Mouse (Mus musculus) kidney, embryonic 15.5 days (tissue): ENCODE measurements at regions not wholly inside any gene's neighbourhood (a gene's known extent, or its start where the extent isn't known, plus 50 kb on each side); places are given as distances from the start of the nearest gene placed in this dataset.

Experiments used
- ATAC-seq: fragments of 200-750 bp; cut with Nextera tagmentation; replicated peaks from 2 replicates; pipeline ENCODE4 v1.8.0; 2017; ENCODE audit warnings: moderate TSS enrichment; ENCODE audit not compliant: low FRiP score
- H3K27ac ChIP-seq: fragments of 300-500 bp; sonication (generic); 2 replicates; pipeline ENCODE4 v1.5.1; 2015; ENCODE audit warnings: mild to moderate bottlenecking, inconsistent platforms
- H3K27me3 ChIP-seq: fragments of 300-500 bp; sonication (generic); 2 replicates; pipeline ENCODE4 v1.6.1; 2015; ENCODE audit warnings: inconsistent platforms
- H3K36me3 ChIP-seq: fragments of 300-500 bp; sonication (generic); 2 replicates; pipeline ENCODE4 v1.6.1; 2015; ENCODE audit warnings: inconsistent platforms
- H3K4me1 ChIP-seq: fragments of 300-500 bp; sonication (generic); 2 replicates; pipeline ENCODE4 v1.6.1; 2015; ENCODE audit warnings: inconsistent platforms
- H3K4me2 ChIP-seq: fragments of 300-500 bp; sonication (generic); 2 replicates; pipeline ENCODE4 v1.6.1; 2015; ENCODE audit warnings: moderate library complexity, mild to moderate bottlenecking, inconsistent platforms
- H3K4me3 ChIP-seq: fragments of 300-500 bp; sonication (generic); replicated peaks from 2 replicates; pipeline ENCODE4 v1.5.1; 2015; ENCODE audit warnings: mild to moderate bottlenecking, inconsistent platforms
- H3K9ac ChIP-seq: fragments of 300-500 bp; sonication (generic); 2 replicates; pipeline ENCODE4 v1.6.1; 2015; ENCODE audit warnings: mild to moderate bottlenecking, inconsistent platforms
- H3K9me3 ChIP-seq: fragments of 300-500 bp; sonication (generic); replicated peaks from 2 replicates; pipeline ENCODE4 v1.6.1; 2016; ENCODE audit warnings: inconsistent platforms
- WGBS: fragments of 180-500 bp; shearing (Covaris S2); methylation state at CpG from one replicate; pipeline ENCODE4 v1.1.7; 2015; ENCODE audit warnings: mixed read lengths; 5-methylcytosine and 5-hydroxymethylcytosine counted together

DNA sequence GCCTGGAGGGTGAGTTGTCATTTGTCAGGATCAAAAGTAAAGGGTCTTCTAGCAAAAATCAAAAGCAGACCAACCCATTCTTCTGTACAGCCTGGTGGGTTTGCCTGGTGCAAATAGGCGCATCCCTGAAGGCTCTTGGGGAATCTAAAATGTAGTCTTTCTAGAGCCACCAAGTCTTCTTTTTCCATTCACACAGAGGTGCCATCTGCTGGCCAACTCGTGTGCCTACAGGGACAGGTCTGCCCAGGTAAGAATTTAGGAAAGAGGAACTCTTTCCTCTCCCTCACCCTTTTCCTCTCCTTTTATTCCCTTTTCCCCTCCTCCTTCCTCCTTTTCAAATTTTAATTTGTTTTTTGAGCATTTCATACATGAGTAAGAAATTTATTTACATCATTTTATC, 116.5 kb downstream of the Insig2 start:
- ATAC-seq, result no peak
- WGBS, result 19% methylated on average over 2 of the region's 2 CpGs

DNA sequence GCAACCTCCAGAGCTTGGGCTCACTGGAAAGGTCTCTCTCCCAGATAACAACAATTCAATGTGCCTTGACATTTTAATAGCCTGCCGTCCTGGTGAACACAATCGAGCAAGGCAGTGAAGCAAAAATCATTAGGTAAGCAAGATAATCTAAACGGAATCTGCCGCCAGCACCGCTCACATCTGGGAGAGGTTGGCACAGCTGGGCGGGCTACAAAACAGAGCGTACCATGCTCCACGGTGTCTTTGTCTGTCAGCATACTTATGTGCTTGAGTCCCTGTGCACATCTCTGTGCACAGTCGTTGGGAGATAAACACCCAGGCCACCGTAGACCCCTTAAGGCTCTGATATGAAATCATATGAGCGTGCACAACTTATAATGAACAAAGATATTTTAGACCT, 108.1 kb downstream of the Insig2 start:
- H3K4me1 ChIP-seq, result 0 out of 2 replicates have a peak, but pooled peaks cover 3% of the 10 kb centered on the region
- no peak overlapping the region for H3K27ac ChIP-seq
- H3K9me3 ChIP-seq, result no peaks in the 10 kb centered on the region
- WGBS, result 53% methylated on average over 11 of the region's 11 CpGs
- no peaks in the 10 kb centered on the region for H3K36me3 ChIP-seq
- H3K4me2 ChIP-seq, result no peak overlapping the region
- H3K27me3 ChIP-seq, result no peaks in the 10 kb centered on the region
- 0 out of 2 replicates have a peak, but pooled peaks have one; percentile 18 for ATAC-seq
- H3K9ac ChIP-seq, result no peak overlapping the region
- H3K4me3 ChIP-seq, result no peak overlapping the region

More for the DNA sequence above, 116.5 kb downstream of the Insig2 start:
- Histone ChIP-seq H3K4me2 (no peak overlapping the region), H3K36me3 (no peaks in the 10 kb centered on the region), H3K4me1 (no peaks in the 10 kb centered on the region), H3K27ac (no peak overlapping the region), H3K27me3 (no peaks in the 10 kb centered on the region), H3K4me3 (no peak overlapping the region), H3K9ac (no peak overlapping the region), H3K9me3 (no peaks in the 10 kb centered on the region)

DNA sequence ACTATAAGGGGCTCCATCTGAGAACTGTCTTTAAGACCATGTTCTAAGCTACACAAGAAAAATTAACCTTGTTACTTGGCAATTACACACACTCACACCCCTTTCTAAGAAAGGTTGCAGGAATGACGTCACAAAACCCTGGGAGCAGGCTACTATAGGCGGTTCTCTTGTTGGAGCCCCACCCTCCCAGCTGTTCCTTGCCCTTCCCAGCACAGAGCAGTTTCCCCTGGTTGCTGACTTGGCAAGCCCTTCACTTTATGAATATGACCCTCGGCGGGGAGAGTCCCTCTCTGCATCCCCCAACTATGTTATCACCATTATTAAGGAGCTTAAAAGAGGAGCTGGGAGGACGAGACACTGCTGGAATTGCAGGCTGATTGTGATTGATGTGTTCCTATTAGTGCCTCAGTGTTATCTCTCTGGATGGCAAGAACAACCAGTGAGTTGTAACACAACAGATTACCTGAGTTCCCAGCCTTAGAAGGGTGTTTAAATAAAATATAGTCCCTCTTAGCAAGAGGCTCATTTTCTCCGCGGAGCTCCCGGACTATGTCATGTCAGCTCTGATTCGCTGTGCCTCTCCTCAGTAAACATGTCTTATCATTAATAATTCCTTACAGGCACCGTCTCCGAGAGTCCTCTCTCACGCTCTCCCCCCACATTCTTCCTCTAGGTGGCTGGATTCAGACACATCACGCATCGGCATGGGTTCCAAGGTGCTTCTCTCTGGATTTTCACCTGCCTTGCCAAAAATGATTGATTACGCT, 105.7 kb downstream of the Insig2 start:
- Histone ChIP-seq H3K4me2 (no peak overlapping the region), H3K27ac (no peak overlapping the region), H3K27me3 (no peaks in the 10 kb centered on the region), H3K4me3 (no peak overlapping the region), H3K36me3 (no peaks in the 10 kb centered on the region), H3K9ac (no peak overlapping the region), H3K4me1 (0 out of 2 replicates have a peak, but pooled peaks cover 3% of the 10 kb centered on the region), H3K9me3 (no peaks in the 10 kb centered on the region)
- 36% methylated on average over 15 of the region's 15 CpGs for WGBS
- ATAC-seq, result 0 out of 2 replicates have a peak, but pooled peaks have one; percentile 40

DNA sequence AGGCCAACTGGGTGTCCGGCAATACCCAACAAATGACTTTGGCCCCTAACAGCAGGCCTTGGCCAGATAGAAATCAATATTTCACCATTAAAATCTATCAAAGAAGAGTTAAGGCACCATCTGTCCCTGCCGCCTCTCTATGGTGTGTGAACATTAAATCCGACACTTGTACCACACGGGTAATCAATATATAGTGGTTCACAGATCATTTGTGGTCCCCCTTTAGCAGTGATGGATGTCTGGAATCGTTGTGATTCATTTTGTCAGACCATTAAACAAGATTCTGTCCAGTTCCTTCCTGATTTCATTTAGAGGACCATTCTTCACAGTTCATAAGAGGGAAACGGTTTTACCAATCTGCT, 105.2 kb downstream of the Insig2 start:
- WGBS, result 63% methylated on average over 6 of the region's 6 CpGs
- H3K4me1 ChIP-seq, result 0 out of 2 replicates have a peak, but pooled peaks cover 3% of the 10 kb centered on the region

DNA sequence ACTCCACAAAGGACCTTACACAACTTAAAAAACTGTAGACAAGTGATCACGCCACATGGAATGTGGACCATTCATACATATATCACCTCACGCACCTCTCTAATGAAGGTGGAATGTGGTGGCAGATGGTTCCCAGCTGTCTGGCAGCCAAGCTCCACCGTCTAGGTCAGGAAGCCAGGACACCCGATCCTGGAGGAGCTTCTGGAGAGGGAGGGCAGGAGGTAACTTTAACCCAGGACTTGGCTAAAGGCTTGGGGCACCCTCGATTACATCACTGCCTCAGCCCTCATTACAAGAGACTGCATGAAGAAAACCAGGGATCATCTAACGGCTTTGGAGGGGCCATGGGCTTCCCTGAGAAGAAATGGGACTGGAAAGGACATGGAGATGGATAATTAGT, 88.8 kb downstream of the Insig2 start:
- Histone ChIP-seq H3K4me3 (no peak overlapping the region), H3K27ac (no peak overlapping the region), H3K9ac (no peak overlapping the region), H3K9me3 (no peaks in the 10 kb centered on the region), H3K36me3 (no peaks in the 10 kb centered on the region), H3K4me1 (no peaks in the 10 kb centered on the region), H3K4me2 (no peak overlapping the region), H3K27me3 (no peaks in the 10 kb centered on the region)
- ATAC-seq, result peak; percentile 78
- WGBS, result 30% methylated on average over 6 of the region's 6 CpGs

More for the DNA sequence above, 105.2 kb downstream of the Insig2 start:
- H3K4me2 ChIP-seq, result no peak overlapping the region
- no peak overlapping the region for H3K9ac ChIP-seq
- H3K27me3 ChIP-seq, result no peaks in the 10 kb centered on the region
- H3K9me3 ChIP-seq, result no peaks in the 10 kb centered on the region
- no peak overlapping the region for H3K27ac ChIP-seq
- no peak overlapping the region for H3K4me3 ChIP-seq
- H3K36me3 ChIP-seq, result no peaks in the 10 kb centered on the region
- no peak for ATAC-seq

DNA sequence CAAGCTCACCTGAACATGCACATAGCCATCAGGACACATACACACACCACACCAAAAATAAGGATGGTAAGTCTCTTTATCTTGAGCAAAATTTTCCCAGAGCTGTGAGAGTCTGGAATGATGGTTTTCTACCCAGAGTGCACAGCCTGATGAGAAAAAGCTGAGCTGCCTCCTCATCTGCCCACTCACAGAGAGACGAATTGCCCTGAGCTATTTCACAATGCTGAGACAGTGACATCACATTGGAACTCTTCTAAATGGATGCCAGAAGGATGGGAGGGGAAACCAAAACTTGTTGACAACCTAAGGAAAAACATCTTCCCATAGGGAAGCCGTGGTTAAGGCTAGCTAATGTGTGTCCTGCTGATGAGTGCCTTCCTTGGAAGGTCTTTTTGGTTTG, 84.8 kb downstream of the Insig2 start:
- no peaks in the 10 kb centered on the region for H3K27me3 ChIP-seq
- ATAC-seq, result no peak

DNA sequence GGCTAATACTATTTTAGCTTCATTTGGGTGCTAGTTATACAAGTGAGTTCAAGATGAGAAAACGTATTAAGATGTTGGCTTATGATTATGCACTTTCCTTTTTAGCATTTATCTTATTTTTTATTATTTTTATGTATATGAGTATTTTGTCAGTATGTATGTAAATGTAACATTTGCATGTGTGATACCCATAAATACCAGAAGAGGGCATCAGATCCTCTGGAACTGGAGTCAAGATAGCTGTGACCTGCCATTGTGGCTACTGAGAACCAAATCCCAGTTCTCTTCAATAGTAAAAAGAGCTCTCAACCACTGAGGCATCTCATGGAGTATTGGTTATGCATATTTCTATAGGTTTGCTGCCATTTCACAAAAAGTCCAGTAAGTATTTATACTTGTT, 83.3 kb downstream of the Insig2 start:
- Histone ChIP-seq H3K4me1 (no peaks in the 10 kb centered on the region), H3K27ac (no peak overlapping the region), H3K36me3 (no peaks in the 10 kb centered on the region), H3K27me3 (no peaks in the 10 kb centered on the region), H3K9ac (no peak overlapping the region), H3K4me3 (no peak overlapping the region), H3K9me3 (no peaks in the 10 kb centered on the region), H3K4me2 (no peak overlapping the region)
- ATAC-seq, result no peak
- 63% methylated on average over 1 of the region's 1 CpGs for WGBS

More for the DNA sequence above, 84.8 kb downstream of the Insig2 start:
- Histone ChIP-seq H3K27ac (no peak overlapping the region), H3K4me1 (no peaks in the 10 kb centered on the region), H3K4me3 (no peak overlapping the region), H3K9me3 (no peaks in the 10 kb centered on the region), H3K36me3 (no peaks in the 10 kb centered on the region), H3K9ac (no peak overlapping the region), H3K4me2 (no peak overlapping the region)
- WGBS, result 52% methylated on average over 2 of the region's 2 CpGs

DNA sequence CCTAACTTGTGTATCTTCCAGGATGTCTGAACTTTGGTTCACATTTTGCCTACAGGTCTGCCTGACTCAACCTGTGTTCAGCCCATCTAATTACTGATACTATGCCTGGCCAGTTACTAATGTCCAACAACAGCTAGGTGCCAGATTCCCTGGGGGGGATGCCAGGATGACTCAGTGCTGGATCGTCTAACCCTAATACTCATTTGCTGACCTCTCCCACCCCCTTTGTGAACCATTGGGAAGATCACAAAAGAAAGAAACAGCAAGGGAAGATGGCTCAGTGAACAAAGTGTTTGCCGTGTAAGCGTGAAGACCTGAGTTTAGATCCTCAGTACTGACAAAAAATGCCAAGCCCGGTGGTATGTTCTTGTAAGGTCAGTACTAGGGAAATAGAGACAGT, 81.7 kb downstream of the Insig2 start:
- no peaks in the 10 kb centered on the region for H3K9me3 ChIP-seq
- no peak overlapping the region for H3K4me3 ChIP-seq
- no peak overlapping the region for H3K9ac ChIP-seq
- 83% methylated on average over 4 of the region's 4 CpGs for WGBS
- H3K4me2 ChIP-seq, result no peak overlapping the region
- H3K4me1 ChIP-seq, result no peaks in the 10 kb centered on the region
- no peak overlapping the region for H3K27ac ChIP-seq
- H3K36me3 ChIP-seq, result no peaks in the 10 kb centered on the region
- no peak for ATAC-seq
- no peaks in the 10 kb centered on the region for H3K27me3 ChIP-seq

DNA sequence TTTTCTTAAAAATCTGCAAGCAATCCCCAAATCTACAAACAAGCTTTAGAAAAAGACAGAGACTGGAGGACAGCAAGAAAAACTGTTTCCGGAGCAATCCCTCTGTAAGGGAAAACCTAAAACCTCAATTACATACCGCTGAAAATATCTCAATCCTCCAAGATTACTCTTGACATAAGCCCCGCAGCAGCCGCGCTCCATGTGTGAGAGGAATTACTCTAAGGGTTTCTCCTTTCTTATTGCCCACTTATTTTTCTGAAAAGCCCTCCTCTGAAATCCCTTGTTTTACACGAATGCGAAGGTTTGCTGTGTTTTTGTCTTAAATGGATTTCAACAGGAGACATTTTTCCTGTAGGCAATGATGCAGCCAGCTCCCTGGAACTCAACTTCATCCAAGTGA, 80.3 kb downstream of the Insig2 start:
- H3K27me3 ChIP-seq, result no peaks in the 10 kb centered on the region
- no peaks in the 10 kb centered on the region for H3K4me1 ChIP-seq
- H3K36me3 ChIP-seq, result no peaks in the 10 kb centered on the region
- ATAC-seq, result no peak
- 89% methylated on average over 7 of the region's 7 CpGs for WGBS
- no peak overlapping the region for H3K27ac ChIP-seq
- no peak overlapping the region for H3K9ac ChIP-seq
- H3K4me3 ChIP-seq, result no peak overlapping the region
- H3K9me3 ChIP-seq, result no peaks in the 10 kb centered on the region
- no peak overlapping the region for H3K4me2 ChIP-seq

DNA sequence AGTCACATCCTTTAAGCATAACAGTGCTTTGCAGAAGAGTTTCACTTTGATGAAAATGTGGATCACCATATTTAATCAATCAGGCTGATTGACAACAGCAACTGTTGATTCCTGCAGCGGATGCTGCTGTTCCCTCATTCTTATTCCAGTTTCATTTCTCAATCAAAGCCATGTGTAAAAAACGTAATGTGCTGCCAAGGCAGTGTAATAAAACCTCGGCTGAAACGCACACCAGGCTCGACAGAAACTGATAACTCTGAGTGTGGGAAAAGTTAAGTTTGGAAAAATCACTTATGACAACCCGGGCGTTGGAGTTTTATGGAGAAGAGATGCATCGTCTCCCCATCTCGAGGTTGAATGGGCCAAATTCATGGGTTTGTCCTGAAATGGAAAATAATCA, 78.2 kb downstream of the Insig2 start:
- no peaks in the 10 kb centered on the region for H3K27me3 ChIP-seq
- H3K4me1 ChIP-seq, result no peaks in the 10 kb centered on the region
- H3K9me3 ChIP-seq, result no peaks in the 10 kb centered on the region
- H3K4me2 ChIP-seq, result no peak overlapping the region
- H3K9ac ChIP-seq, result no peak overlapping the region
- no peak overlapping the region for H3K4me3 ChIP-seq
- H3K36me3 ChIP-seq, result no peaks in the 10 kb centered on the region
- no peak overlapping the region for H3K27ac ChIP-seq
- 65% methylated on average over 9 of the region's 9 CpGs for WGBS
- no peak for ATAC-seq
